Mouse (Mus musculus): Measurements from ENCODE around the gene St3gal3. TPM values are rescaled to one million over a fixed set of nuclear protein-coding genes. Genes with fewer than 3 reads are reported as not detected.

The St3gal3 gene
- total and polyA plus RNA-seq, 3 experiments: 16.4 to 23.3 TPM; not detected in 1

GRCm38 (mm10) chr4:118131329-118131728 is 3.4 kb downstream of the St3gal3 start:
- TF ChIP-seq KAT2A (conservative IDR thresholded peaks at IDR 0.05; ENCODE audit: low read depth, low read length): no peak
- no peak for TF ChIP-seq RCOR1 (IDR thresholded peaks at IDR 0.05; ENCODE audit: low read depth, low read length)
- no peak for TF ChIP-seq GATA1 (IDR thresholded peaks at IDR 0.05; ENCODE audit: low read depth, low read length)
- TF ChIP-seq MAZ (IDR thresholded peaks at IDR 0.05; ENCODE audit: low read depth, low read length): no peak
- no peak for TF ChIP-seq E2F4 (IDR thresholded peaks at IDR 0.05; ENCODE audit: borderline replicate concordance, low read depth, low read length)
- TF ChIP-seq USF1 (IDR thresholded peaks at IDR 0.05; ENCODE audit: low read depth, low read length): no peak
- TF ChIP-seq GABPA (IDR thresholded peaks at IDR 0.05; ENCODE audit: low read depth, low read length): no peak
- no peak for TF ChIP-seq MYB (IDR thresholded peaks at IDR 0.05; ENCODE audit: low read depth, low read length)
- no peak for TF ChIP-seq USF2 (IDR thresholded peaks at IDR 0.05; ENCODE audit: borderline replicate concordance in 1 of 2, insufficient read depth in 1 of 2, low read depth in 1 of 2, low read length in 2 of 2)
- TF ChIP-seq MEF2A (IDR thresholded peaks at IDR 0.05; ENCODE audit: extremely low read depth, insufficient replicate concordance, low read depth, low read length, poor library complexity, severe bottlenecking): no peak
- TF ChIP-seq ZC3H11A (IDR thresholded peaks at IDR 0.05; ENCODE audit: low read depth, low read length): no peak
- TF ChIP-seq ZKSCAN1 (IDR thresholded peaks at IDR 0.05; ENCODE audit: low read depth, low read length): no peak
- no peak for TF ChIP-seq CHD1 (IDR thresholded peaks at IDR 0.05; ENCODE audit: low read depth, low read length)
- no peak for TF ChIP-seq MXI1 (IDR thresholded peaks at IDR 0.05; ENCODE audit: low read depth, low read length)
- no peak for TF ChIP-seq CTCF (IDR thresholded peaks at IDR 0.05 in 2 of 3, conservative IDR thresholded peaks at IDR 0.05 in 1 of 3; ENCODE audit: control insufficient read depth in 1 of 3, insufficient read depth in 1 of 3, low read depth in 2 of 3, low read length in 3 of 3, poor library complexity in 1 of 3, severe bottlenecking in 1 of 3)
- Histone ChIP-seq H3K36me3 (ENCODE audit: control insufficient read depth in 1 of 2, insufficient read depth in 2 of 2, low read length in 2 of 2) (peaks cover 0 to 34% of the 10 kb centered on the region in 2 experiments; a peak in 2 of 4 replicates), H3K4me1 (ENCODE audit: control insufficient read depth in 1 of 2, insufficient read depth in 2 of 2, low read length in 2 of 2) (peaks cover 11 to 30% of the 10 kb centered on the region in 2 experiments), H3K4me3 (ENCODE audit: control insufficient read depth in 1 of 2, insufficient read depth in 1 of 2, low read depth in 2 of 2, low read length in 2 of 2) (no peak overlapping the region), H3K79me2 (ENCODE audit: control insufficient read depth, insufficient read depth, low read length, poor library complexity) (peaks cover 35% of the 10 kb centered on the region), H3K27me3 (ENCODE audit: control insufficient read depth in 1 of 2, insufficient read depth in 2 of 2, low read length in 2 of 2) (no peaks in the 10 kb centered on the region), H3K9me3 (replicated peaks; ENCODE audit: insufficient read depth, low read length) (no peaks in the 10 kb centered on the region), H3K9ac (ENCODE audit: control insufficient read depth, low read depth, low read length, poor library complexity, severe bottlenecking) (no peak overlapping the region), H3K27ac (ENCODE audit: control insufficient read depth, low read depth, low read length) (no peak overlapping the region)
- no peak for DNase-seq (ENCODE audit: low read depth, low spot score)

GRCm38 (mm10) chr4:118123030-118123704 is 11.5 kb downstream of the St3gal3 start:
- DNase-seq (ENCODE audit: low read depth, low spot score): peak; percentile 36
- no peak overlapping the region for H3K27ac ChIP-seq (ENCODE audit: control insufficient read depth, low read depth, low read length)
- TF ChIP-seq MAZ (IDR thresholded peaks at IDR 0.05; ENCODE audit: low read depth, low read length): no peak
- TF ChIP-seq ETS1 (IDR thresholded peaks at IDR 0.05; ENCODE audit: low read depth, low read length): peak; percentile 69
- peak; percentile 82 for TF ChIP-seq MYB (IDR thresholded peaks at IDR 0.05; ENCODE audit: low read depth, low read length)
- peak; percentile 85 for TF ChIP-seq TCF12 (IDR thresholded peaks at IDR 0.05; ENCODE audit: low read depth, low read length)
- peak; percentile 67 to 85 for TF ChIP-seq EP300 (IDR thresholded peaks at IDR 0.05; ENCODE audit: low read depth in 1 of 2, low read length in 2 of 2)
- peak; percentile 53 for TF ChIP-seq GATA1 (IDR thresholded peaks at IDR 0.05; ENCODE audit: low read depth, low read length)
- H3K79me2 ChIP-seq (ENCODE audit: control insufficient read depth, insufficient read depth, low read length, poor library complexity): peaks cover 12% of the 10 kb centered on the region; the same call in 1 of the 2 replicates
- H3K9ac ChIP-seq (ENCODE audit: control insufficient read depth, low read depth, low read length, poor library complexity, severe bottlenecking): no peak overlapping the region
- H3K4me1 ChIP-seq (ENCODE audit: control insufficient read depth in 1 of 2, insufficient read depth in 2 of 2, low read length in 2 of 2): peaks cover 19 to 31% of the 10 kb centered on the region in 2 experiments
- H3K9me3 ChIP-seq (replicated peaks; ENCODE audit: insufficient read depth, low read length): no peaks in the 10 kb centered on the region
- H3K36me3 ChIP-seq (ENCODE audit: control insufficient read depth in 1 of 2, insufficient read depth in 2 of 2, low read length in 2 of 2): peaks cover 3 to 22% of the 10 kb centered on the region in 2 experiments; a peak in 3 of 4 replicates
- no peak overlapping the region for H3K4me3 ChIP-seq (ENCODE audit: control insufficient read depth in 1 of 2, insufficient read depth in 1 of 2, low read depth in 2 of 2, low read length in 2 of 2)
- no peaks in the 10 kb centered on the region for H3K27me3 ChIP-seq (ENCODE audit: control insufficient read depth in 1 of 2, insufficient read depth in 2 of 2, low read length in 2 of 2)
